Mouse (Mus musculus) naive thymus-derived CD4-positive, alpha-beta T cell, adult 2 months (primary cell): ENCODE measurements around the gene C1qa.

ENCODE experiments used
- DNase-seq: peaks from one replicate; pipeline ENCODE4 v3.0.0-alpha.2; 2011; ENCODE audit warnings: low read depth

The C1qa gene

GRCm38 (mm10) chr4:136860022-136860421 lies 38.6 kb downstream of the C1qa start:
- no peak for DNase-seq

- DNase-seq: no peak
Measured at GRCm38 (mm10) chr4:136855081-136855480, 43.5 kb downstream of the C1qa start.

GRCm38 (mm10) chr4:136852989-136853388 lies 45.6 kb downstream of the C1qa start:
- no peak for DNase-seq

GRCm38 (mm10) chr4:136852119-136852518 lies 46.5 kb downstream of the C1qa start:
- no peak for DNase-seq

- DNase-seq: no peak
Measured at GRCm38 (mm10) chr4:136848565-136848964, 50.0 kb downstream of the C1qa start.

- DNase-seq: no peak
Measured at GRCm38 (mm10) chr4:136847166-136847565, 51.4 kb downstream of the C1qa start.
